Mouse (Mus musculus): ENCODE measurements around the gene Zhx3. TPM values are rescaled to one million over a fixed set of nuclear protein-coding genes. Genes with fewer than 3 reads are reported as not detected.

The Zhx3 gene
- polyA plus RNA-seq, 1 experiment from 2014 or later, result 6.0 TPM

- whole genome bisulfite sequencing (ENCODE audit: insufficient replicate concordance), result 17% methylated on average over 17 of the region's 17 CpGs
- Histone ChIP-seq H3K9me3 (ENCODE audit: low read length) (no peaks in the 10 kb centered on the region), H3K4me1 (ENCODE audit: insufficient read depth) (peaks cover 36% of the 10 kb centered on the region), H3K27me3 (ENCODE audit: insufficient read depth, low read length) (peaks cover 11% of the 10 kb centered on the region; the same call in 1 of the 2 replicates), H3K36me3 (replicated peaks; ENCODE audit: insufficient read depth, low read length) (no peaks in the 10 kb centered on the region), H3K27ac (ENCODE audit: low read depth) (no peak overlapping the region), H3K9ac (replicated peaks) (peak overlapping the region; percentile 79), H3K4me2 (ENCODE audit: low read depth, low read length) (peak overlapping the region; percentile 96), H3K4me3 (ENCODE audit: low read depth, low read length) (peak overlapping the region; percentile 86)
- TF ChIP-seq EP300 (IDR thresholded peaks at IDR 0.05; ENCODE audit: low read depth), result no peak
- peak; percentile 65 for TF ChIP-seq CTCF (IDR thresholded peaks at IDR 0.05; ENCODE audit: low read depth)
- ATAC-seq (peak; percentile 9; the same call in 1 of the 2 replicates), DNase-seq (peak; percentile 44)
Measured at GRCm38 (mm10) chr2:160729851-160730796, 142.7 kb downstream of the Zhx3 start.

- H3K9me3 ChIP-seq (ENCODE audit: low read length), result no peaks in the 10 kb centered on the region
- no peak overlapping the region for H3K4me2 ChIP-seq (ENCODE audit: low read depth, low read length)
- WGBS (ENCODE audit: insufficient replicate concordance), result 72% methylated on average over 2 of the region's 2 CpGs
- no peak for ATAC-seq
- no peak for DNase-seq
- TF ChIP-seq EP300 (IDR thresholded peaks at IDR 0.05; ENCODE audit: low read depth) (no peak), CTCF (IDR thresholded peaks at IDR 0.05; ENCODE audit: low read depth) (no peak)
- peaks cover 34% of the 10 kb centered on the region for H3K4me1 ChIP-seq (ENCODE audit: insufficient read depth)
- 0 out of 2 replicates have a peak, but pooled peaks cover 2% of the 10 kb centered on the region for H3K36me3 ChIP-seq (replicated peaks; ENCODE audit: insufficient read depth, low read length)
- H3K4me3 ChIP-seq (ENCODE audit: low read depth, low read length), result no peak overlapping the region
- peaks cover 11% of the 10 kb centered on the region; the same call in 1 of the 2 replicates for H3K27me3 ChIP-seq (ENCODE audit: insufficient read depth, low read length)
- H3K27ac ChIP-seq (ENCODE audit: low read depth), result no peak overlapping the region
- no peak overlapping the region for H3K9ac ChIP-seq (replicated peaks)
Measured at GRCm38 (mm10) chr2:160729436-160729835, 143.4 kb downstream of the Zhx3 start.

- Histone ChIP-seq H3K27ac (ENCODE audit: low read depth) (no peak overlapping the region), H3K9me3 (ENCODE audit: low read length) (no peaks in the 10 kb centered on the region), H3K27me3 (ENCODE audit: insufficient read depth, low read length) (peaks cover 11% of the 10 kb centered on the region; the same call in 1 of the 2 replicates), H3K4me3 (ENCODE audit: low read depth, low read length) (no peak overlapping the region), H3K36me3 (replicated peaks; ENCODE audit: insufficient read depth, low read length) (peaks cover 6% of the 10 kb centered on the region), H3K4me1 (ENCODE audit: insufficient read depth) (peaks cover 33% of the 10 kb centered on the region), H3K4me2 (ENCODE audit: low read depth, low read length) (no peak overlapping the region), H3K9ac (replicated peaks) (no peak overlapping the region)
- no peak for TF ChIP-seq CTCF (IDR thresholded peaks at IDR 0.05; ENCODE audit: low read depth)
- no peak for TF ChIP-seq EP300 (IDR thresholded peaks at IDR 0.05; ENCODE audit: low read depth)
- DNase-seq (peak; percentile 9), ATAC-seq (no peak)
- 90% methylated on average over 3 of the region's 3 CpGs for WGBS (ENCODE audit: insufficient replicate concordance)
Measured at GRCm38 (mm10) chr2:160728972-160729371, 143.8 kb downstream of the Zhx3 start.

GRCm38 (mm10) chr2:160725877-160726864, 146.6 kb downstream of the Zhx3 start:
- 84% methylated on average over 6 of the region's 6 CpGs for WGBS (ENCODE audit: insufficient replicate concordance)
- Histone ChIP-seq H3K27me3 (ENCODE audit: insufficient read depth, low read length) (0 out of 2 replicates have a peak, but pooled peaks cover 2% of the 10 kb centered on the region), H3K27ac (ENCODE audit: low read depth) (no peak overlapping the region), H3K4me3 (ENCODE audit: low read depth, low read length) (no peak overlapping the region), H3K4me2 (ENCODE audit: low read depth, low read length) (no peak overlapping the region), H3K4me1 (ENCODE audit: insufficient read depth) (peaks cover 15% of the 10 kb centered on the region), H3K36me3 (replicated peaks; ENCODE audit: insufficient read depth, low read length) (peaks cover 24% of the 10 kb centered on the region), H3K9me3 (ENCODE audit: low read length) (no peaks in the 10 kb centered on the region), H3K9ac (replicated peaks) (no peak overlapping the region)
- no peak for DNase-seq
- TF ChIP-seq CTCF (IDR thresholded peaks at IDR 0.05; ENCODE audit: low read depth), result no peak
- no peak for TF ChIP-seq EP300 (IDR thresholded peaks at IDR 0.05; ENCODE audit: low read depth)
- no peak for ATAC-seq

- no peak overlapping the region for H3K27ac ChIP-seq (ENCODE audit: low read depth)
- H3K9me3 ChIP-seq (ENCODE audit: low read length), result no peaks in the 10 kb centered on the region
- H3K36me3 ChIP-seq (replicated peaks; ENCODE audit: insufficient read depth, low read length), result peaks cover 39% of the 10 kb centered on the region
- no peaks in the 10 kb centered on the region for H3K27me3 ChIP-seq (ENCODE audit: insufficient read depth, low read length)
- DNase-seq (no peak), ATAC-seq (no peak)
- TF ChIP-seq CTCF (IDR thresholded peaks at IDR 0.05; ENCODE audit: low read depth), result no peak
- TF ChIP-seq EP300 (IDR thresholded peaks at IDR 0.05; ENCODE audit: low read depth), result no peak
- H3K9ac ChIP-seq (replicated peaks), result no peak overlapping the region
- H3K4me2 ChIP-seq (ENCODE audit: low read depth, low read length), result no peak overlapping the region
- no peak overlapping the region for H3K4me3 ChIP-seq (ENCODE audit: low read depth, low read length)
- WGBS (ENCODE audit: insufficient replicate concordance), result 83% methylated on average over 5 of the region's 5 CpGs
- peaks cover under 1% of the 10 kb centered on the region; the same call in 1 of the 2 replicates for H3K4me1 ChIP-seq (ENCODE audit: insufficient read depth)
Measured at GRCm38 (mm10) chr2:160724536-160724935, 148.3 kb downstream of the Zhx3 start.
